Mouse (Mus musculus): ENCODE data around the gene Ocrl. TPM values are rescaled to one million over a fixed set of nuclear protein-coding genes. Genes with fewer than 3 reads are reported as not detected.

Ocrl gene
- 10 to 100 TPM; 55.1 to 56.4 TPM for total RNA-seq (2021)
- long read RNA-seq, experiment 1, full-length matches to known transcripts, result 5 of 17 reads
- long read RNA-seq, experiment 1, partial matches to known transcripts, result 7 of 17 reads
- long read RNA-seq, experiment 1, other reads (novel, unspliced or antisense), result 5 of 17 reads
- long read RNA-seq, experiment 2, full-length matches to known transcripts, result 7 of 23 reads
- long read RNA-seq, experiment 2, partial matches to known transcripts, result 9 of 23 reads
- long read RNA-seq, experiment 2, other reads (novel, unspliced or antisense), result 7 of 23 reads

DNA sequence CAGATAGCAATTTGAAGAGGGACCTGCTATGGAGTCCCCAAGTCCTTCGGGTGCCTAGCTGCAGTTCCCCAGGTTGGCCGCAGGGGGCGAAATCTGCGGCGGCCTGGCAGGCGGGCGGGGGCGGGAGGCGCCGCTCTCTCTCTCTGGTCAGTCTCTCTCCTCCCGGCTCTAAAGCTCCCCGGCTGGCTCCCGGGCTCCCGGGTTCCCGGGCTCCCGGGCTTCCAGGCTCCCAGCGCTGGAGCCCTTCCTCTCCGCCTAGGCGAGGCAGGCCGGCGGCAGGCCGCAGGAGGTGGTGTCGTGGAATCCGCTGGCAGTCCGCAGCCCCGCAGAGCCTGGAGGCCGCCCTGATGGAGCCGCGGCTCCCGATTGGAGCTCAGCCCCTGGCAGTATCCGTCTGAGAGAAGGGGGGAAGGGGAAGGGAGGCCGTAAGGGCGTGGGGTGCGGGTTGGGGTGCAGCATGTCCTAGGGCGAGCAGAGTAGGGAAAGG, at the start of gene Ocrl:
TSS of gene Ocrl (plus strand) at position 82 of the 487 bp plus-strand sequence.
- peak; percentile 59 to 71 for DNase-seq (ENCODE audit: low spot score in 2 of 2)

DNA sequence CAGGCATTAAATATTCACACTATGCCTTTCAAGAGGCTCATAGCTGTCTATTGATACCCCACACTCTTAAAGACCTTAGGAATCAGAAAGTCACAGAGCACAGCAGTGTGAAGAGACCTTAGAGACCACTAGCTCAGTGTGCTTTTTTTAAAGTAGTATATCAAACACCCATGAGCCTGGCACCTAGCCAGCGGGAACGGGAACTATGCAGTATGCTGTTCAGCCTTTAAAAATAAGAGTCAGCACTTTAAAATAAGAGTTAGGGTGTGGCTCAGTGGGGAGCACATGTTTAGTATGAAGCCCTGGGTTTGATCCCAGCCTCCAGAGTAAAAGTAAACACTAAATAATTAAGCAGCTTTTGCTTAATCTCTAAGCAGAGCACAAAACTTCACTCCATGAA, 32.1 kb upstream of the Ocrl start:
- no peak for DNase-seq (ENCODE audit: low spot score in 2 of 2)

DNA sequence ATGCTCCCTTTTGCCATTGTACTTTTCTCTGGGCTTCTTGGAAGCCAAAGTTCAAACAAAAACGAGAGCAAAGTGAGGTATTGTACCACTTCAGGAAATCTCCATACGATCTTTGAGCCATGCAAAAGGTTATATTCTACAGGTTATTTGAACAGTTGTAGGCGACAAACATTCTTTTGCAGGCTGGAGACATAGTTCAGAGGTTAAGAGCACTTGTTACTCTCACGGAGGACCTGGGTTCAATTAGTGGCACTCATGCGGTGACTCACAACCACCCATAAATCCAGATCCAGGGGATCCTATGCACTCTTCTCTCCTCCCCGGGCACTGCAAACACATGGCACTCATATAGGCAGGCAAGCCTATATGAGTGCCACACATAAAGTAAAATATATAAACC, 29.4 kb upstream of the Ocrl start:
- no peak for DNase-seq (ENCODE audit: low spot score in 2 of 2)

DNA sequence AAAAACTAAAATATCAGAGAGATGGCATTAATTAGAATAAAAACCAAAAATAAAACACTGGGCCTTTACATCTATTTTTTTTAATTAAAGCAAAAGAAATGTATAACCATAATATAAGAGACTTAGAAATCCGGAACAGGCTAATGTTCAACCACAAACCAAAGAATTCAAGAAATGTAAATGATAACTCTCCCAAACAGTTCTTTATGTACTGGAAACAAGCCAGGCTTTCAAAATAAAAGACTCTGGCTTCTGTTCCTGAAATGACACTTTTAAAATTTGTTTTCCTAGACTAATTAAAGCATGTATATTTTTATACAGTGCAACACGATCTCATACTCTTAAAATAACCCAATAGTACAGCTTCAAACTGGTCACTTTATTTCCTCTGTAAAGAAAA, 24.8 kb upstream of the Ocrl start:
- no peak for DNase-seq (ENCODE audit: low spot score in 2 of 2)

DNA sequence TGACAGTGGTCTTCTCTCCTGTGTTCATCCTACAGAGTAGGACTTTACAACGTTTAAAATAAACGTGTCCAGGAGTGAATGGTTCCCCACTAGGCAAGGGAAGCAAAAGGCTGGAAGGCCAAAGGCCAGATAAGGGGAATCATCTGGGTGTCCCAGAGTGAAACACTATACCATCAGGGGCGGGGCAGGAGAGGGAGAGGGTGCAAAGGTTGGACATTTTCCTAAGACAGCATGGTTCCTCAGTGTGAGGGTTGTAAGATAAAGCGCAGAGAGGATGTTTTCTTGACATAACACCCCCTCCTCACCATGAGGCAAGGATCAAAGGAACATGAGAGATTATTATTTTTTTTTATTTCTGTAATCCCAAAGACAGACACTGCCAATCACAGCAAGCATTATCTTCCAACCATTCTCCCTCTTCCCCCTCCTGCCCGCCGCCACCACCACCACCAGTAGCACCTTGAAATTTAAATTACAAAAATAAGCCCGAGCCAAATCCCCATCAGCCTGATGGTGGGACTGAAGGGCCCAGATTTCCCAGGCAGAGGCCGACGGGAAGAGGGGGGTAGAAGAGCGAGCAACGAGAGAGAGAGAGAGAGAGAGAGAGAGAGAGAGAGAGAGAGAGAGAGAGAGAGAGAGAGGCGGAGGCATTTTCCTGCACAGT, 20.8 kb upstream of the Ocrl start:
- no peak for DNase-seq (ENCODE audit: low spot score in 2 of 2)

DNA sequence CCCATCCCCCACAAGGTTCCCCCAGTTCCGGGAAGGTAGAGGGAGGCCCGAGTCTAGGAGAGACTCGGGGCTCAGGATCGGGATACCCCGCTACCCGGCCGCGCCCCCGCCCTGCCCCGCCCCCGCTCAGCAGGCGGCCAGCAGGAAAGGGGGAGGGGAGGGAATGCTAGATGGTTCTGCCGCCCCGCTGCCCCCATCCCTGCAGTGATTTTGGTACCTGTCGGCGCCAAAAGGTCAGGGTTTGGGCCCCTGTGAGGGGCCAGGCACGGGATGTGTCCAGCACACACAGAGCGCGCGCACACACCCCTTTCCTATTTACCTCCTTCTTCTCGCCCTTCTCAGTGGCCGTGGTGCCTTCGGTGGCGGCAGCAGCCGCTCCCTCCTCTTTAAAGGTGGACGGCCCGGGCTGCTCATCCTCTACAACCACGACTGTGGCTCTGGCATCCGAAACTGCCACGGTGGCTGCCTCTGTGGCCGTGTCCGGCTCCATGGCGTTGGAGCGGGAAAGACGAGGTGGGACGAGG, 20.2 kb upstream of the Ocrl start:
- DNase-seq (ENCODE audit: low spot score in 2 of 2), result peak in 1 of 2 experiments; percentile 8

DNA sequence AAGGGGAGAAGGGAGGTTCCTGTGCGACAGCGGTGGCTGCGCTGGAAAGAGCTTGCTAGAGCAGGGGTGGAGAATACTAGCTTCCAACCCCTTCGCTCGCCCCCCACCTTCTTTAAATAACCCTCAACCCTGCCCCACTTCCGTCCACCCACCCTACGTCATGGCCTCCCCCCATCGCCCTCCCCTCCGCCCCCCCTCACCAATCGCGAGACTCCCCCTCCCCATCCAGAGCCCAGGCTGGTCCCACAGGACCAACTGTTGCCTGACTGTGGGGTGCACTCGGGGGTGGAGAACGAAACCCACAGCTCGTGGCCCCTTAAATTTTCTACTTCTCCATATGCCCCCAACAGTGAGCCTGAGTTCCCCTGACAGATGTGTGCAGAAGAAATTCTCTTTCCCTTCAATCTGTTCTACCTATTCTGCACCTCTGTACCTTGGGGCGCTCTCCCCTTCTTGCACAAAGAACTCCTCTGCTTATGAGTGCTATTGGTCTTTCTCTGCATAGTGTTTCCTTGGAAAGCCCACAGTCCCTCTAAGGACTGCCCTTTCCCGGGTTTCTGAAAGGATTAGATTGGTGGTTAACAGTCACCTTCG, 19.7 kb upstream of the Ocrl start, which contains the start of gene Smarca1:
TSS of gene Smarca1 (minus strand) at position 544 of the 594 bp plus-strand sequence.
- no peak for DNase-seq (ENCODE audit: low spot score in 2 of 2)

DNA sequence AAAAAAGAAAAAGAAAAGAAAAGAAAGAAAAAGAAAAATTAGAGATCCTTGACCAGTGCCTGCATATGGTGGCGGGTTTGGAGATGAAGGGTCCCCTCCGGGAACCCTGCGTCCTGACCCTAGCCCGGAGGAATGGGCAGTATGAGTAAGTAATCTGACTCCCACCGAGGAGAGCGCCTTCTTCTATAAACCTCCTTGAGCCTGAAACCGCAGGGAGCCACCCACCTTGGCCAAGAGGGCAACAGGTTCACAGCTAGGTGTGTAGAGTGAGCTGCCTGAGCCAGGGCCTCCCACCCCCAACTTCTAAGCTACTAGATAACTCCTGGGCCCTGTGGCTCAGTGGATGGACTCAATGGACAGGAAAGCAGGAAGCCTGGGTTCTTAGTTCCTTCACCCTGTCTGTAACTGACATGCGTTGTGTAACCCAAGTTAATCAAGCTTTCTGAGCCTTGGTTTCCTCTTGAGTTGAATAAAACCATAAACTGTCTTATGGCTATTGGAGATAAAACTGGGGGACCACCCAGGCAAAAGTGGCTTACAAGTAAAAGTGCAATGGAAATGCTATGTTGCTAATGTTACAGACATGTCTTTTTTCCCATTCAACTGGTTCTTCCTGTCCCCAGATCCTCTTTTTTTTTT, 836 bp downstream of the Ocrl start:
- DNase-seq (ENCODE audit: low spot score in 2 of 2), result no peak

DNA sequence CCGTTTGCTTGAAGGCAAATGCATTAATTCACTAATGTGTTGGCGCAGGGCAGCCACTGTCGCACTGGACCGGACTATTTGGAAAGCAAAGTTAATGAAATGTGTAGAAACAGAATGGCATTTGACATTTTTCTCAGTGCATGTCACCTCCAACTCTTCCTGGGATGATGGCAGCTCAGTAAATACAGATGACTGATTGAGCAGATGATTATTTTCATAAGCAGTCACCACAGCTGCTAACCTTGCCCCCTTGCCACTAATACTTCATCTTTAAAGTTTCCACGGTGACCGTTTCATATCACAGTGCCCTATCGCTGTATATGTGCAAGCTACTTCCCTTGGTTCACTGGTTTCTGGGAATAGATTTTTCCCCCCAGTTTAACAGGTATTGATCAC, 1.4 kb downstream of the Ocrl start:
- DNase-seq (ENCODE audit: low spot score in 2 of 2), result no peak

DNA sequence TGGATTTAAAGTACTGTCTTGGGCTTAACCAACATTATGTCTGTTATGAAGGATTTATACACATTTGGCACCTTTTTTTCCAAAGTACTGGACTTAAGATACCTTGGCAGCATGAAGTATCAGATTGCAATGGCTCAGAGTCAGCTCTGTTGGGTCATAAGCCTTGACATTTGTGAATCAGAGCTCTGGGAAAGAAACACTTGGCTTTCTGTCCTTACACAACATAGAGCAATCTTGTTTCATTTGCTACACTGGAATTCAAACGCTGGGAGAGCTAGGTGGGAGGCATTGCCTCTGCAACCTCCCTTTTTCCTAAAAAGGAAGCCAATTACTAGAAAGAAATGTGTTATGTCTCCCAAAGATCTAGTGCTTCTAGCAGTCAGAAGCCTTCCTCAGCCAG, 4.6 kb downstream of the Ocrl start:
- no peak for DNase-seq (ENCODE audit: low spot score in 2 of 2)

DNA sequence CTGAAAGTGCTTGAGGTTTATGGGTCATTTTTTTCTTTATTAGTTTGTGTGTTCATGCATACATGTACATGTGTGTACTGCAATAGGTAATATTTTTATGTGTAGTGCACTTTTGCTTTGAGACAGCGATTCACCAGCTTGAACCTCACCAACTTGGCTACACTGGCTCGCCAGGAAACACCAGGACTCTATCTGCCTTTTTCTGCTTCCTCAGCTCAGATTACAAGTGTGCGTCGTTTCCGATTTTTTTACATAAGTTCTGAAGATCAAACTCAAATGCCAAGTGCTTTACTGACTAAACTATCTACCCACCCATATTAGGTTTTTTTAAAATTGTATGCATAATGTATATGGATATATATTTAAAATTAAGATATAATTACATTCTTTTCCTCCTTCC, 8.4 kb downstream of the Ocrl start:
- DNase-seq (ENCODE audit: low spot score in 2 of 2), result no peak

DNA sequence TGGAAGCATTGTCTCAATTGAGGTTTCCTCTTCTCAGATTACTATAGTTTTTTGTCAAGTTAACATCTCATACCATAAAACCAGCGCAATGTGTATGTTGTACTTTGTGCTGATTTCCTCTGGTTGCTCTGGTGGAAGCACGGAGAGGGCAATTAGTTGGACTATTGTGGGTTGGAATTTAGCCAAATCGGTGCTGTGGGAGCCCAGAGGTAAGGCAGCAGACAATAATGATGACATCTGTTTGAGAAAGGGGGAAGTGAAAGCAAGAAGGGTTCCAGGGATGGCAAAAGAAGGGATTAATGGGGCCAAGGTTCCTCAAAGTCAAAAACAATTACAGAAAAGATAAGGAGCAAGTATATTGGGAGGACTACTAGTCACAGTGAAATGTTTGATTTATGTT, 15.8 kb downstream of the Ocrl start:
- DNase-seq (ENCODE audit: low spot score in 2 of 2), result no peak

DNA sequence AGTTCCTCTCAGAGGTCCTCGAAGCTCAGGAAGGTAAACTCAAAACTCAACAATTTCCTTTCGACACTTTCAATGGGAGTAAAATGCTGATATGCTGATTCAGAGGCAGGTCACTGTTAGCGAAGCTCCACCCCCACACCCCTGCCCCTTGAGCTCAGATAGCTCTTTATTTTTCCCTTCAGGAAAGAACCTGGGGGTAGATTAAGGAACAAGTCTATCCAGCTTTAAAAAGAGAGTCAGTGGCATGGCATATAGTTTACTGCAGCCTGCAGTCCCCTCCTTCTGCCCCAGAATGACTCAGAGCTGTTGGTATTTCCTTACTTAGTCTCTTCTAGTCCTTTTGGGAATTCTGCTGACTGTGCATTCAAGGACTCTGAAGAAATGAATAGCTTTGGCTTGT, 18.3 kb downstream of the Ocrl start:
- no peak for DNase-seq (ENCODE audit: low spot score in 2 of 2)

DNA sequence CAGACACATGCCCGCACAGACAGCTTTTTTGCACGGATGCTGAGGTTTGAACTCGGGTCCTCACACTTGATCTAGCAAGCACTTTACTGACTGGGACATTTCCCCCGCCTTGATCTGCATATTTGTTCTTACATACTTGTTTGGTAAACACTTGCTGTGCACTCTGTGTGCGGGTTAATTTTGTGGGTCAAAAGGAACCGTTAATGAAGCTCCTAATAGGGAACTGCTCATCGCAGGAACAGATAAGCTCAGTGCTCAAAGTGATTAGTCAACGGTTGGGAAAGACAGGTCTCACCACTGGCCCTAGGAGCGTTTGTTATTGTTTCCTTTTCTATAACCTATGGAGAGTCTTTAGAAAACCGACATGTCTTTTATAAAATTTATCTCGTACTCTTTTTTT, 22.2 kb downstream of the Ocrl start:
- DNase-seq (ENCODE audit: low spot score in 2 of 2), result no peak

DNA sequence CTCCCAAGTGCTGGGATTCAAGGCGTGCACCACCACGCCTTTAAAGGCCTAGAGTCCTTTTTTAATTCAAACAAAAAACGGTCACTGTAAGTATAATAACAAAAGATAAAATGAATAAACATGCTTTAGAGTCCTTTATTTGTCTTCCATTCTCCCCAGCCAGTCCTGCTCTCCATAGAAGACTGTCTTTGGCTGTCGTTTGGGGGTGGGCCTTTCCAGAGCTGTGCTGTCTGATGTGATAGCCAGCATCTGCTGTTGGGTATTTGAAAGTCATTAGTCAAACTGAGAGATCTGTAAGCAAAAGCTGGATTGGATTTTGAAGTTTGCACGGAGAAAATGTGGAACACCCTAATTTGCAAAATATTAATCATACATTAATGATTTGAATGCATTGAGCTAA, 24.7 kb downstream of the Ocrl start:
- DNase-seq (ENCODE audit: low spot score in 2 of 2), result no peak

DNA sequence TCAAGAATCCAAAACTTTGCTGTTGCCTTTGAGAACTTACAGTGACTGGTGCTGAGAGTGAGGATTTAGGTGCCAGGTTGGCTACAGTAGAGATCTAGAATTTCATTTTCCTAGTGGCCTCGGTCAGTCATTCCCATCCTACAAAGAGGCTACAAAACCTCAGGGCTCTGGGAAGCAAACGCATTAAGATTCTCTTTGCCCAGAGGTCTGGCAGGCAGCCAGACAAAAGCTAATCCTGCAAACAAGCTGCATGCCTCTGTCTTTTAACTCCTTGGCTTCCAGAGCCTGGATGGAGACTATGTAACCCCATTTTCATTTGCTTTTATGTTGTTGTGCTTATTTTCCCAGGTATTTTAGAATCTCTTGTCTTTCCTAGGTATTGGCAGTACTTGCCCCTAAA, 25.6 kb downstream of the Ocrl start:
- peak in 1 of 2 experiments; percentile 29 for DNase-seq (ENCODE audit: low spot score in 2 of 2)

DNA sequence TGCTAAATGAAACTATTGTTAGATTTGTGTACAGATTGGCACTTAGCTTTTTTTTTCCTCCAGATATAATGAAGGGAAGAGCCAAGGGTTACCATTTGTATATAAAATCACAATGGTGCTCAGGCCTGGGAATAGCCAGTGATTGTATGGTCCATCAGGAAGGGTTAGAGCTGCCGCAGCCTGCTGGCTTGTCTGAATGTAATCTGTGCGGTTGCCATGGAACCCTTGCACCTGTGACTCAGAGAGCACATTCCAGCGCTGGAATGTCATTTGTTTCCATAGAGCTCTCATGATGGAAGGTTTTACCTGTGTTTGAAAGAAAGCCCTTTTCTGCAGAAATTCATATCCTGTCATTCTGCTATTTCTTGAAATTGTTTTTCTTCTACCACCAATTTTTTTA, 37.5 kb downstream of the Ocrl start:
- DNase-seq (ENCODE audit: low spot score in 2 of 2), result no peak

DNA sequence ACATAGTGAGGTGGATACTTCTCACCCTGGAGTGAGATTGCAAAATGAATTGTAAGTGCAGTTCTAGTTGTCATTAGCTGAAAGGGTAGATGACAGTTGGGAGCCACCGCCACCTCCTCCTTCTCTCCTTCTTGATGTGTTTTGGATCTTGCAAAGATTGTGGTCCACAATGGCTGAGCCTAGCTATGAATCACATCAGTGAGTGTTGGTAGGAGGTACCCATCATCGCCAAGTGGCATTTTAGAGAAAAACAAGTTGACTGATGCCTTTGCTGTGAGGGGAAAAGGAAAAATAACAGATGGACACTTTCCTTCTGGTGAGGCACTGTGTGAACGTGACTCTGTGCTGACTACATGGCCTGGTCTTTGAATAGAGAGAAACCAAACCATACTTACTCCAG, 50.4 kb downstream of the Ocrl start:
- no peak for DNase-seq (ENCODE audit: low spot score in 2 of 2)

DNA sequence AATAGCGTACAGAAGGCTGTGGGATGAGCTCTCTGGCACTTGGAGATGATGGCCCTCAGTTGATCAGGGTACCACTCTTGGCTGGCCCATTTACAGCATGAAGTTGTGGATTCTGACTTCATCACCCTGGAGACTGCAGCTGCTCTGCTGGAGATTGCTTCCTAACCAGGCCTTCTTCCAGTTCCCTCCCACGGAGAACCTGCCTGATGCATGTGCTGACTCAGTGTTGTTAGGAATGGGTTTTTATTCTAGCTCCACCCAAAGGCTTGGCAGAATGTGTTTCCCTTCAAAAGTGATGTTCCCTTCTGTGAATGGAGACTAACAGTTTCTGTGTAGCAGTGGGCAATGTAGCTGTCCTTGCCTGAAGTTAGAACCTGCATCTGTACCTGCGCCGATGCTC, 58.2 kb downstream of the Ocrl start:
- peak; percentile 41 to 42 for DNase-seq (ENCODE audit: low spot score in 2 of 2)

DNA sequence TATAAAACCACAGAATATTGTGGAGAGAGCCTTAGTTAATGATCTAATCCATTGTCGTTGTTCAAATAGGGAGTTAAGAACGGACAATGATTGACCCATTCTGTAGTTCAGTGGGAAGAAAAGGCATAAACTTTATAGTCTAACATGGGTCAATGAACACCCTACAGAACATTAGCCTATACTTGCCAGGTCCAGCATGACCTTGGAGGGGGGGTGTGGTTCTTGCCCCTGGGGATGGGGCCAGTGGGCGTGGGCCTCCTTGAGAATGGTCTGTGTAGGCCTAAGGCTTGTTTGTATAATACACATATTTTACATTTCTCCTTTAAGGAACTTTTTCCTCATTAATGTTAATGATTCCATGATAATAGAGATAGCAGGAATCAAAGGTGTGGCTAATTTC, 58.7 kb downstream of the Ocrl start:
- no peak for DNase-seq (ENCODE audit: low spot score in 2 of 2)

DNA sequence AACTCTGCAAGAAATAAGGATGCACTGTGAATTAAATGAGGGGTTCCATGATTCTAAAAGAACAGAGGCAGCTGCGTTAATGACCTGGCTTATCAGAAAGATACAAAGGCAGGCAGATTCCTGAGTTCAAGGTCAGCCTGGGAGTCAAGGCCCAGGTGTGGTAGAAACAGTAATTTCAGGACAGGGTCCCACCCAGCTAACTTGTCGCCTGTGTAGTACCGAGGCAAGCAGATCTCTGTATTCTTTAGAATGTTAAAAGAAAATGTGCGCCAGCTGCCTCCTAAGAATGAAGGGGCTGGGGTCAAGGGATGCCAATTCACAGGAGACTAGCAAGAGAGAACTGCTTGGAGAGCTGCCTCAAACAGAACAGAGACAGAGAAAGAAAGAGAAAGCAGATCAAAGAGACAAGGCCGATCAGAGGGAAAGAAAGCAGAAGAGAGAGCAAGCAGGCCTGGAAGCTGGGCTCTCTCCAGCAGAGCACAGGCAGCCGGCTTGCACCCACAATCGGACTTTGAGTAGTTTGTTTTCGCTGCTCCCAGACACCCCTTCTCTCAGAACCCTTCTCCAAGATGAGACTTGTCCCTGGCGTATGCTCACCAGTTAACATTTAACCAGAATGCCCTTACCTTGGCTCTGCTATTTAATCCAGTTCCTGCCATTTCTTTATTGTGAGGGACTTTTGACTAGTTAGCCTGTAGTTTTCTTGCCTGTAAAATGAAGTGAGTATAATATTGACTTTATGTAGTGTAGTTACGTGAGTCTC, 59.4 kb downstream of the Ocrl start:
- no peak for DNase-seq (ENCODE audit: low spot score in 2 of 2)

Measured in layer of hippocampus, postnatal 14 days (tissue).